Mouse (Mus musculus): ENCODE measurements around the gene Prkag3.

- TF ChIP-seq CTCF (IDR thresholded peaks at IDR 0.05; ENCODE audit: low read depth) (peak; percentile 65), EP300 (IDR thresholded peaks at IDR 0.05; ENCODE audit: low read depth) (no peak)
Observed at GRCm38 (mm10) chr1:74784041-74784759, 35.2 kb upstream of the Prkag3 start.
